Mouse (Mus musculus) left cerebral cortex, postnatal 4 days (tissue): ENCODE data around the gene Ctdspl. TPM values are rescaled to one million over a fixed set of nuclear protein-coding genes. Genes with fewer than 3 reads are reported as not detected.

Experiments
- DNase-seq: peaks from one replicate; pipeline ENCODE4 v3.0.0-alpha.2; 2022
- intact Hi-C: fragments of 180-260 bp; cut with DNase I; formaldehyde crosslinking; loops from one replicate; pipeline ENCODE4 v1.15.1; 2025
- total RNA-seq, 2 experiments: library from RNA; stranded (reverse); gene quantifications; 2 replicates each; pipeline ENCODE4 v1.2.3; 2021

Gene Ctdspl
- total RNA-seq, 2 experiments from 2014 or later: 18.3 to 19.6 TPM

DNA sequence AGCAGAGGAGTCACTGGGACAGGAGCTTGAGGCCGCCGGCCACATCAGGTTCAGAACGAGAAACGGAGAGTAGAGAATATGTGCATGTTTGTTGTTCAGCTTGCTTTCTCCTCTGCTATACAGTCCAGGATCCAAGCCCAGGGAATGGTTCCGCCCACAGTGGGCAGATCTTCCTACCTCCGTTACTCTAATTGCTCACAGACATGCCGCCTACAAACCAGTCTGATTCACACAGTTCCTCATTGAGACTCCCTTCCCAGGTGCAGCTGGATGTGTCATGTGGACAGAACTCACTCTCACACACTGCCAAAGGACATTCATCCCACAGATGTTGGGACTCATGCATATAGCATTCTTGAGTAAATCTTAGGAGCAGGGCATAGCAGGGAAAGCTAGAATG lies 51.2 kb downstream of the Ctdspl start:
- intact Hi-C loops: no loop called here
- no peak for DNase-seq

DNA sequence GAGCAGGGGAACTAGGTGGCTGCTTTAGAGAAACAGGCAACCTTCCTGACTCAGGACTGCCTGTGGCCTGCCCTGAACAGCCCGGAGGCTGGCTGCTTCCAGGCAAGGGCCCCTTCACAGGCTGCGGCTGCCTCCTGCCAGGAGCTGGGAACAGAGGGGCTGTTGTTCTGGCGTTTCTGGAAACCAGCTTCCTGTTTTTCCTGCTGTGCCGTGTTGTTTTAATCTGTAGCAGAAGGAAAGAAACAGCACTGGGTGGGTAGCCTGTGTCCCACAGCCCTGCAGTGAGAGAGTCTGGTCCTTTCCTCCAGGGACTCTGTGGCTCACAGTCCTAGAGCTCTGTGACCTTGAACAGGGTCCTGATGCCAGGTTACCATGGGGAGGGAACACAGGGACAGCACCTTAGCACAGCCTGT lies 54.2 kb downstream of the Ctdspl start:
- DNase-seq: peak; percentile 55
- intact Hi-C loops: no loop called here

GRCm38 (mm10) chr9:118984650-118985432 lies 58.6 kb downstream of the Ctdspl start:
- no peak for DNase-seq
- intact Hi-C loops: no loop called here

- no peak for DNase-seq
- intact Hi-C loops: no loop called here
These were observed 60.0 kb downstream of the Ctdspl start for GRCm38 (mm10) chr9:118986286-118986685.

DNA sequence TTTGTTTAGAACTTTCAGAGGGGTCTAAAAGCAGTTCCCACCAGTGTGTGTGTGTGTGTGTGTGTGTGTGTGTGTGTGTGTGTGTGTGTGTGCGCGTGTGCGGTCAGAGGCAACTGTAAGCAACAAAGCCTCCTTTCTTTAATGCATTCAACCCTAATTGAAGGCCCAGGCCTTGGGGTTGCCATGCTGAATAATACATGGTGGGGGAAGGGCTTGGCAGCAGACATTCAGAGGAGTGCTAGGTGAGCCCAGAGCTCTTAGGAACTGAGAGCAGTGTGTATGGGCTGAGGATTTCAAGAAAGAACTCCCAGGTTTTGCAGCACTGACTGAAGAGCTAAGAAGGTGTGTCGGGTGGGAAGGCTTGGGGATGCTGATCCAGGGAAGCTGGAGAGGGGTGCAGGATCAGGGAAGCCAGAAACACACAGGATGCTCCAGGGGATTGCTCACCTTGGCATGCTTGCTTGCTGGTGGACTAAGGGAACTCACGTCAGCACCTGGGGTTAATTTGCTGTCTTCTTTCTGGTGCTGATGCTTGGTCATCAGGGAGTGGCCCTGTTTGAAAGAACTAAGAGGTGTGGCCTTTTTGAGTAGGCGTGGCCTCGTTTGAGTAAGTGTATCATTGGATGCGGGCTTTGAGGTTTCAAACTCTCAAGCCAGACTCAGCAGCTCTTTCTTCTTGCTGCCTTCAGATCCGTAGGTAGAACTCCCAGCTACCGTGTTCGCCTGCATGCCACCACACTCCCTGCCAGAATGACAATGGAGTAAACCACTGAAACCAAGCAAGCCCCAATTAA lies 62.7 kb downstream of the Ctdspl start:
- intact Hi-C loops: no loop called here
- no peak for DNase-seq

GRCm38 (mm10) chr9:118990490-118990889 lies 64.2 kb downstream of the Ctdspl start:
- intact Hi-C loops: no loop called here
- DNase-seq: no peak

GRCm38 (mm10) chr9:118991750-118992585 lies 65.7 kb downstream of the Ctdspl start:
- intact Hi-C loops: no loop called here

DNA sequence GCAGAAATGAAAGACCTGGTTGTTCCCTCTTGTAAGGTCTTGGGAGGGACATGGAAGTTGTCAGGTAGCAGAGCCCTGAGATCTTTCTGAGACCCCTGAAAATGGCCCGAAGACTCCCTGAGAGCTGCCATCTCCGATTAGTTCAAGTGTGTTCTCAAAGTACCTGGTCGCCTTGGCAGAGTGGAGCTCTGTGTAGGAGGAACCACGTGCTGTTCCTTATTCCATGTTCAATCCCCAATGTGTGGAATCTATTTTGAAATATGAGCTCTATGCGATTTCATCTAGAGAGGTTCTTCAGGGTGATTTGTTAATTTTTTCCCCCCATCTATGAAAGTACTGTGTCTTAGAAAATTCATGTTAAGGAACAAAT lies 66.3 kb downstream of the Ctdspl start:
- intact Hi-C loops: no loop called here
- no peak for DNase-seq

More at GRCm38 (mm10) chr9:118991750-118992585, 65.7 kb downstream of the Ctdspl start:
- no peak for DNase-seq

- DNase-seq: no peak
These were observed 68.4 kb downstream of the Ctdspl start for GRCm38 (mm10) chr9:118994524-118995227.

DNA sequence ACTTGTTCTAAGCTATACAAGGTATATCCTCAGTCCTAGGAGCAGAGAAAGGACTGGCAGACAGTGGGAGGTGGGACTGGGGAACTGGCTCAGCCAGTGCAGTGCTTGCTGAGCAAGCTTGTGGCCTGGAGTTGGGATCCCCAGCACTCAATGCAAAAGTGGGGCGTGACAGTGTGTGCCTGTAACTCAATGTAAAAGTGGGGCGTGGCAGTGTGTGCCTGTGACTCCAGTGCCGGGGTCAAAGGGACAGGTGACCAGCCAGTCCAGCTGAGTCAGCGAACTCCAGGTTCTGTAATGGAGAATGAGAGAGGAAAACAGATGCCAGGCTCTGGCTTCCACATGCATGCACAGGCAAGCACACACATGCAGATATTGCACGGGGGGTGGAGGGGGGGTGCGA lies 69.3 kb downstream of the Ctdspl start:
- no peak for DNase-seq
- intact Hi-C loops: no loop called here

More at GRCm38 (mm10) chr9:118994524-118995227, 68.4 kb downstream of the Ctdspl start:
- intact Hi-C loops: no loop called here

DNA sequence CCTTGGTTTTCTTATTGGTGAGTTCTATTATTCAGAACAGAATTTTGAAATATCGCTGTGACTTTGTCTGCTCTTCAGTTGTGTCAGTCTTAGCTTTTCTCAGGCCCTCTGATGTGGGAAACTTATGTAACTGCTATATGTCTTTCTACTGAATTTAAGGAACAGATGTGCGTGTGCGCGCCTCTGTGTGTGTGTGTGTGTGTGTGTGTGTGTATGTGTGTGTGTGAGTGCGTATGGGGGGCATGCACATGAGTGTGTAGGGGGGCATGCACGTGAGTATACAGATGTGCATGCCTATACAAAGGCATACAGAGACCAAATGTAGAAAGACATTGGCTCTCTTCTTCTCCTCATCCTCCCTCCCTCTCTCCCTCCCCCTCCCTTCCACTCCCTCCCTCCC lies 71.0 kb downstream of the Ctdspl start:
- DNase-seq: no peak
- intact Hi-C loops: no loop called here

DNA sequence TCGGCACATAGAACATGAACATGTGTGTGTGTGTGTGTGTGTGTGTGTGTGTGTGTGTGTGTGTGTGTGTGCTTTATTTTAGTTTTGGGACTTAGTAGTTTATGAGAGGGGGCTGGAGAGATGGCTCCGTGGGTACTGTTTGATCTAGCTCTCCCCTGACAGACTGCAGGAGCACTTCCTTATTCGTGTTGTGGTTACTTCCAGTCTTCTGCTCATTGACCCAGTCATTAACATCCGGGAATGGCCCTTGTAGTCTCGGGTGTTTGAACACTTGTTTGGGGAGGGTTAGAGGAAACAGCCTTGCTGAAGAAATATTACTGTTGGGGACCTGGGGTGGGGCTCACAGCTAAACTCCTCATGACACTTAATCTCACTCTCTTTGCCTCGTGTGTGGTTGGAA lies 73.9 kb downstream of the Ctdspl start:
- intact Hi-C loops: no loop called here
- no peak for DNase-seq

- DNase-seq: no peak
- intact Hi-C loops: no loop called here
These were observed 76.0 kb downstream of the Ctdspl start for GRCm38 (mm10) chr9:119002267-119002666.

DNA sequence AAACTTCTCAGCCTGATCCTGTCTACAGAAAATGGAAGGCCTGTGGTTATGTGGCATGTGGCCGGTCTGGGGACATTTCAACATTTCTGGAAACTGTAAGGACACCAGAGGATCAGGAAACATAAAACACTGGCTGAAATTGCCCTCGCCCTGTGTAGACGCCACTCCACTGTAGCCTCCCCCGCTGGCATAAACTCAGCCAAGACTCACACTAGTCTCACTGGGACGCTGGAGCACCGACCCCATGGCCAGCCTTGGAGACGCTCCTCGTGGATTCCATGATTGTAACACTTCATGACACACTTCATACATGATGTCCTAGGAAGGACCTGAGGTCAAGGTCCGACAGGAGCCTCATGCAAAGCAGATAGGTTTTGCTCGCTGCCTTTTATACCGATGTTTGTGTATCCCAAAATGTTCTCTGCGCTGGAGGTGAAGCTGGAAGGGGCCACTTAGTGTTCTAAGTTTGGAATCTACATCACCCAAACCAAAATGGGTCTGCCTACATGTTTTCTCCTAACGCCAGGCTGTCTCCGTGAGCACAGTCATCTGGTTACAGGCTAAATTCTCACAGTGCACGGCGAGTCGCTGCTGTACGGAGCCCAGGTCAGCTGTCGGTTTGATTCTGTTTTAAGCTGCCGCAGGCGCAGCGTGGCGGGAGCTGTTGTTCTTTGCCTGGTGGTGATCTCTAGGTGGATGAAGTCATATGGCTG lies 77.9 kb downstream of the Ctdspl start:
- intact Hi-C loops: no loop called here
- DNase-seq: no peak

- intact Hi-C loops: no loop called here
- DNase-seq: no peak
These were observed 78.4 kb downstream of the Ctdspl start for GRCm38 (mm10) chr9:119004703-119005076.

GRCm38 (mm10) chr9:119005303-119006029 lies 79.2 kb downstream of the Ctdspl start:
- no peak for DNase-seq
- intact Hi-C loops: no loop called here

GRCm38 (mm10) chr9:119007266-119007665 lies 81.0 kb downstream of the Ctdspl start:
- no peak for DNase-seq
- intact Hi-C loops: no loop called here

GRCm38 (mm10) chr9:119008871-119009270 lies 82.6 kb downstream of the Ctdspl start:
- intact Hi-C loops: no loop called here
- no peak for DNase-seq

DNA sequence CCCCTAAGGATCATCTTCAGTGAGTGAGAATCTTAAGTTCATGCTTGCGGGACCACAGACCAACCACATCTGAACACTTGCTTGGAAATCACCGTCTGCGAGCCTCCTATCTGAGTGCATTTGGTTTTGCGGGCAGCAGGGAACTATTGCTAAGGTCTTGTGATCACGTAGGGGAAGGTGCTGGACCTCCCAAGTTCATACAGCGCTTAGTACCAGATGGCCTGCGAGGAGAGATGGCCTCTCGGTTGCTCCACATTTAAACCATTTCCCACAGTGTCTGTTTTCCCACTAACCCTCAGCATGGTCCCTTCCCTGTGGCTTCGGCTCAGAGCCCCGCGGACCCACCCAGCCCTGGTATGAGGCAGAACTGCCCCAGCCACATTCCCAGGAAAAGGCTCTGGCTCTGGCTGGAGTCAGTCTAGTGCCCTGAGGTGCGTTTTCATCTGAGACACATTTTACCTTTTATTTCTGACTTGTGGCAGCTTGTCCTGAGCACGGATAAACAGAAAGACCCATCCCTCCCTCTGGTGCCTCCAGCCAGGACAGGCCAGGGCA lies 84.0 kb downstream of the Ctdspl start:
- intact Hi-C loops: no loop called here
- no peak for DNase-seq
